Mouse (Mus musculus) hindbrain, embryonic 16.5 days (tissue): ENCODE measurements around the gene Lmln. TPM values are rescaled to one million over a fixed set of nuclear protein-coding genes. Genes with fewer than 3 reads are reported as not detected.

Experiments
- ATAC-seq: fragments of 200-750 bp; cut with Nextera tagmentation; 2 replicates; pipeline ENCODE4 v1.8.0; 2017; ENCODE audit warnings: moderate TSS enrichment, moderate library complexity
- H3K27ac ChIP-seq: fragments of 300-500 bp; sonication (generic); 2 replicates; pipeline ENCODE4 v1.5.1; 2014; ENCODE audit warnings: low read depth, mild to moderate bottlenecking, control low read depth, low read length, moderate library complexity
- H3K27me3 ChIP-seq: fragments of 300-500 bp; sonication (generic); replicated peaks from 2 replicates; pipeline ENCODE4 v1.6.1; 2014; ENCODE audit warnings: low read length; ENCODE audit not compliant: control insufficient read depth, insufficient read depth
- H3K36me3 ChIP-seq: fragments of 300-500 bp; sonication (generic); 2 replicates; pipeline ENCODE4 v1.6.1; 2014; ENCODE audit warnings: mild to moderate bottlenecking, low read length, moderate library complexity, mixed read lengths; ENCODE audit not compliant: control insufficient read depth, insufficient read depth
- H3K4me1 ChIP-seq: fragments of 300-500 bp; sonication (generic); 2 replicates; pipeline ENCODE4 v1.6.1; 2014; ENCODE audit warnings: low read depth, low read length; ENCODE audit not compliant: control insufficient read depth, insufficient read depth
- H3K4me2 ChIP-seq: fragments of 300-500 bp; sonication (generic); 2 replicates; pipeline ENCODE4 v1.6.1; 2014; ENCODE audit warnings: mild to moderate bottlenecking, low read length, control low read depth, moderate library complexity
- H3K4me3 ChIP-seq: fragments of 300-500 bp; sonication (generic); 2 replicates; pipeline ENCODE4 v1.5.1; 2014; ENCODE audit warnings: mild to moderate bottlenecking, low read length, control low read depth, moderate library complexity
- H3K9ac ChIP-seq: fragments of 300-500 bp; sonication (generic); 2 replicates; pipeline ENCODE4 v1.6.1; 2014; ENCODE audit warnings: low read depth, mild to moderate bottlenecking, control low read depth, low read length, moderate library complexity
- H3K9me3 ChIP-seq: fragments of 300-500 bp; sonication (generic); 2 replicates; pipeline ENCODE4 v1.6.1; 2014; ENCODE audit warnings: mild to moderate bottlenecking, low read length, moderate library complexity; ENCODE audit not compliant: control insufficient read depth
- WGBS: fragments of 180-500 bp; shearing (Covaris S2); extraction: QIAGEN DNeasy Blood & Tissue Kit; methylation state at CpG from one replicate; pipeline ENCODE4 v1.1.7; 2014; 5-methylcytosine and 5-hydroxymethylcytosine counted together
- polyA plus RNA-seq: library from polyadenylated mRNA; unstranded; fragments of >200 nt; fragmentation: Nextera tagmentation; extraction: Ambion mirVana; gene quantifications from 2 replicates; pipeline ENCODE4 v1.2.1, GENCODE M21; 2015

The Lmln gene
- polyA plus RNA-seq, 1 experiment from 2014 or later = 4.1 TPM

DNA sequence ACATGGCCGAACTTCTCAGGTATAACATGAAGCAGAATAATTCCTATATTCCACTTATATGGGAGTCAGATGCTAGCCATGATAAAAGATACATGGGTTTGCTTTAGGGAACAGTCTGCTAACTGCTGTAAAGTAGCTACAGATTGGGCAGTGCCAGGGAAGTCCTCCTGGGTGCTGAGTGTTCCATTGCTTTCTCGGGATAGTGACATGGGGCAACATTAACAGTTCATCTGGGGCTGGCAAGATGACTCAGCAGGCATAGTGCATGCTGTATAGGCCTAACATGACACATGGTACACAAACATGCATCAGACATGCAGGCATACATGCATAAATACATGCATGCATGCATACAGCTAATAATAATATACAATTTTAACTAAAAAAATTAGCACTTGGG lies 21.7 kb downstream of the Lmln start:
- Histone ChIP-seq H3K36me3 (peaks cover 3% of the 10 kb centered on the region; the same call in 1 of the 2 replicates), H3K9me3 (no peaks in the 10 kb centered on the region), H3K9ac (no peak overlapping the region), H3K4me3 (no peak overlapping the region), H3K27ac (no peak overlapping the region), H3K27me3 (no peaks in the 10 kb centered on the region), H3K4me1 (no peaks in the 10 kb centered on the region), H3K4me2 (no peak overlapping the region)
- no peak for ATAC-seq
- WGBS = 92% methylated on average over 2 of the region's 2 CpGs

DNA sequence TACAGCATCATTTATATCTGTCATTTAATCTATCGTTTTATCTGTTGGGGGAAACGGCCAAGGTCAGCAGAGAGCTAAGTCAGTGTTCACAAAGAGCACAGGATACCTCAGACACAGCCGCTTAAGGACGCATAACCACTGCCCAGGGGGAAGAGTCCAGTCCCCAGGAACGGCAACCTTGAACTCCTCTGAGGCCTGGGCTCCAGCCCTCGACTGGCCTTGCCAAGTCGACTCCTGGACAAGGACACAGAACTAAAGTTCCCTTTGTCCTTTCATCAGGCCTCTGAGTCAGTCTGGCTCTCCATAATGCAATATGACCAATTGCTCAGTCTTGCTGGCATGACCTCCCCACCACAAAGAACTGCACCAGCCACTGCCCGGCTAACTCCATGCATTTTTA lies 23.3 kb downstream of the Lmln start:
- Histone ChIP-seq H3K4me1 (no peaks in the 10 kb centered on the region), H3K27me3 (no peaks in the 10 kb centered on the region), H3K4me2 (no peak overlapping the region), H3K36me3 (peaks cover 5% of the 10 kb centered on the region; the same call in 1 of the 2 replicates), H3K9me3 (no peaks in the 10 kb centered on the region), H3K27ac (no peak overlapping the region), H3K4me3 (no peak overlapping the region), H3K9ac (no peak overlapping the region)
- no peak for ATAC-seq
- 69% methylated on average over 8 of the region's 8 CpGs for WGBS

DNA sequence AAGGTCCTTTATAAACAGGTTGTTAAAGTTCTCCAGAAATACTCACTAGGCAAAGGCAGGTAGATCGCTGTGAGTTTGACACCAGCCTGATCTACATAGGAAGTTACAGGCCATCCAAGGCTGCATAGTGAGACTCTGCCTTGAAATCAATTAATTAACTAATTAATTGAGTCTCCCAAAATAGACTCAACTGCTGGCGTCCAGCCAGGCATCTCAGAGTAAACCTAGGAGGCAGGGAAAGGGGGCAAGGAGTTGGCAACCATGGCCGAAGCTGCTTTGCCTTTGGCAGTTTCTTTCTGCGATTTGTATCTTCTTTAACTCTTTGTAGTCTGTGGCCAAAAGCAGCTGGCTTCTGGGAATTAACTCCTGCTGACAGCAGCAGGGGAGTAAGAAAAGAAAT lies 51.4 kb downstream of the Lmln start:
- no peaks in the 10 kb centered on the region for H3K27me3 ChIP-seq
- H3K9me3 ChIP-seq = no peaks in the 10 kb centered on the region
- WGBS = 25% methylated on average over 4 of the region's 4 CpGs
- H3K4me2 ChIP-seq = no peak overlapping the region
- no peak for ATAC-seq
- H3K4me3 ChIP-seq = no peak overlapping the region
- H3K4me1 ChIP-seq = no peaks in the 10 kb centered on the region; the same call in 1 of the 2 replicates
- peaks cover 11% of the 10 kb centered on the region for H3K36me3 ChIP-seq
- no peak overlapping the region for H3K9ac ChIP-seq
- H3K27ac ChIP-seq = no peak overlapping the region

DNA sequence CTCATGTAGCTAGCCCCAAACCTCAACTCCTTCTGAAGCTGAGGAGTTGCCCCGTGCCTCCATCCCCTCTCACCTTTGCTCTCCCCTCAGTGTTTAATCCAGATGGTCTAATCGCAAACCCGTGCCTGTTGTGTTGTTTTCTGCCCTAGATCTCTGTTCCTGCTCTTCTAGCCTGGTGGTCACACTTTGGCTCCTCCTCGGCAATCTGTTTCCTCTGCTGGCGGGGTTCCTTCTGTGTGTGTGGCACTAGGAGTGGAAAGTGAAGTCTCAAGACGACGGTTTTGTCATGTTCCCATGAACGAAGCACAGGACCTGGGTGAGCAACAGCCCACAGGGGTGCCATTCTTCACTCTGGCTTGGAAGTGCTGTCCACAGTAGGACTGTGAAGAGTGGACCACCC lies 61.1 kb downstream of the Lmln start:
- H3K4me1 ChIP-seq = no peaks in the 10 kb centered on the region
- H3K36me3 ChIP-seq = peaks cover 20% of the 10 kb centered on the region; the same call in 1 of the 2 replicates
- no peak overlapping the region for H3K4me2 ChIP-seq
- ATAC-seq = 0 out of 2 replicates have a peak, but pooled peaks have one; percentile 20
- H3K27me3 ChIP-seq = no peaks in the 10 kb centered on the region
- no peak overlapping the region for H3K4me3 ChIP-seq
- H3K27ac ChIP-seq = no peak overlapping the region
- H3K9ac ChIP-seq = no peak overlapping the region
- no peaks in the 10 kb centered on the region for H3K9me3 ChIP-seq
- 66% methylated on average over 8 of the region's 8 CpGs for WGBS

DNA sequence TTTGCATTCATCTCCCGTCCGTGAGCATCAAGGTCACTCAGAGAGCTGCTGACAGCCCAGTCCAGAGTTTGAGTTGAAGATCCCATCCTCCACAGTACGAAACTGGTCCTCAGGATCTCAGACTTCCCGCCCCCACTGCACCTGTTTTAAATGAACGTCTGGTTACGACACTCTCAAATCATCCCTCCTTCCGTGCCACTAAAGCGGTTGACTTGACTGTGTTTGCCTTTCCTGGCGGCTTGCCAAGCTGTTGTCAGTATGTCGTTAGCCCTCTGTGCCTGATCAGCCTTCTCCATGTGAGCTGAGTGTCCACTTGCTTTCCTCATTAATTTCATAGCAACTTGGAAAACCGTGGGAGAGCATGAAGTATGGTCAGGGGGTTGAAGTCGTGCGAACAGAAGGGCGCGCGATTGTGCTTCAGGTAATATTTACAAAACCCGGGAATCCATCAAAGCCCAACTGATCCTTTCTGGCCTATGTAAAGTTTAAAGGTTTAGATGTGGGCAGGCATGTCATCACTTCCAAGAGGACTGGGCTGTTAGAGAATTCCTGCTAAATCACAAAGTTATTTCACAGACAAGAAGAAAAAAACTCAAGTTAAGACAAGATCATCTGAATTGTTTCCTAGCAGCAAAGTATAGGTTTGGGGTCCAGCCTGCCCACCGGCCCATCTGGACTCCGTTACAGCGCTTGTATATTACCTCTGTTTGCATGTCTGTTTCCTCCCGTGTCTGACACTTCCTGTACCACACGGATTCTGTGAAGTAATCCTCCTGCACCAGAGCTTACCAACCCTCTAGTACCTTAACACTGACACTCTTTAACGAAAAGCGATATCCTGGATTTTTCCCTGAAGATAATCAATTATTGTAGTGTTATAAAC lies 61.9 kb downstream of the Lmln start:
- 0 out of 2 replicates have a peak, but pooled peaks have one; percentile 14 for ATAC-seq
- Histone ChIP-seq H3K9ac (no peak overlapping the region), H3K4me3 (no peak overlapping the region)

DNA sequence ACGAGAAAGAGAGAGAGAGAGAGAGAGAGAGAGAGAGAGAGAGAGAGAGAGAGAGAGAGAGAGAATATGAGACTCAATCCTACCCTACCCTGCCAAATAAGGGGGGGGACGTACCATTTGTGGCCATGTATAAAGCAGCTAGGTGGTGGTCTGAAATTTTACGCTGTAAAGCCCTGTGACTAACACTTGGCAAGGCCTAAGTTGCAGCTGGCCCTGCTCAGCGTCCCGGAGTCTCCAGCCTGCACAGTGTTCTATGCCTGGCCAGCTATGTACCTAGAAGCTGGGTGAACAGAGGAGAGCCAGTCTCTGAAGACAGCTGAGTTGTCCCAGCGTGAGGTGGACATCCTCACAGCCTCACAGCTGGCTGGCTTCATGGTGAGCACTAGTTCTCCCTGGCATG lies 64.7 kb downstream of the Lmln start:
- H3K36me3 ChIP-seq = peaks cover 15% of the 10 kb centered on the region; the same call in 1 of the 2 replicates
- WGBS = 80% methylated on average over 6 of the region's 6 CpGs
- no peak overlapping the region for H3K27ac ChIP-seq
- no peaks in the 10 kb centered on the region for H3K27me3 ChIP-seq
- peak; percentile 52; the same call in 1 of the 2 replicates for ATAC-seq
- H3K4me1 ChIP-seq = no peaks in the 10 kb centered on the region
- H3K4me3 ChIP-seq = no peak overlapping the region
- H3K9ac ChIP-seq = no peak overlapping the region
- no peak overlapping the region for H3K4me2 ChIP-seq
- H3K9me3 ChIP-seq = no peaks in the 10 kb centered on the region

More for the DNA sequence above, 61.9 kb downstream of the Lmln start:
- no peaks in the 10 kb centered on the region for H3K27me3 ChIP-seq
- H3K4me2 ChIP-seq = no peak overlapping the region
- no peak overlapping the region for H3K27ac ChIP-seq
- 72% methylated on average over 24 of the region's 24 CpGs for WGBS
- no peaks in the 10 kb centered on the region for H3K4me1 ChIP-seq
- peaks cover 18% of the 10 kb centered on the region; the same call in 1 of the 2 replicates for H3K36me3 ChIP-seq
- H3K9me3 ChIP-seq = no peaks in the 10 kb centered on the region

DNA sequence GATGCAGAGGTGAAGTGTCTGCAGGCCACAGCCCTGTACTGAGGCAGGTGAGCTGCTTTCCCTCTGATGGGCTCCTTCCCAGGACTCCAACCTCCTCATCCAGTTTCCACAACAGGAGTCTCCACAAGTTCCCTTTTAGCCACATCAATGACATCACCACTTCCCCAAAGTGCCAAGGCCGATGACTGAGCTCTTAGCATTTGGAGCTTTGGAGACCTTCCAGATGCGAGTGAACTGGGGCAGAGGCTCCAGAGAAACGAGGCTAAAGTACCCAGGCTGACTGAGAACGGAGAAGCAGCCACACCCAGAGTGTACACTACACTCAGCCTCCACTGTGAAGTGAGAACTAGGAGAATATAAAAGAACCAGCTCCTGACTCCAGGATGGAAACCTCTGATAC lies 68.4 kb downstream of the Lmln start:
- WGBS = 48% methylated on average over 4 of the region's 4 CpGs

DNA sequence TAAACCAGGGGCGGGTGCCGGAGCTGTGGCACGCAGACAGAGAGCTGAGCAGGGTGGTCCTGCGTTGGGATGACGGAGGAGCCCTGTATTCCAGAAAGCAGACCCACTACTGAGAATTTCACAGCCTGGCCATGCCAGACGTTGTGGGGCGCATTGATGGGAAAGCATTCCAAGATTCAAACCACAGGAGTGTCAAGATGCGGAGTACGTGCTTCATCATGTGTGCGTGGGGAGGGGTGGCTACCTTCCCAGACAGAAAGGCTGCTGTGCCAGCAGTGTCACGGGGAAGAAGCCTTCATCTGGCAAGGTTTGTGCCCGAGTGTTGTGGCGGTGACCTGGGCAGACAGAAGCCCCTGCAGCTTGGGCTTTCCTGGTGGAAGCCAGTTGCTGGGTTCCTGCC lies 70.9 kb downstream of the Lmln start:
- Histone ChIP-seq H3K4me2 (no peak overlapping the region), H3K27ac (no peak overlapping the region), H3K9ac (no peak overlapping the region), H3K36me3 (no peaks in the 10 kb centered on the region), H3K4me1 (no peaks in the 10 kb centered on the region), H3K9me3 (no peaks in the 10 kb centered on the region), H3K27me3 (no peaks in the 10 kb centered on the region), H3K4me3 (no peak overlapping the region)
- 74% methylated on average over 13 of the region's 13 CpGs for WGBS
- no peak for ATAC-seq

More for the DNA sequence above, 68.4 kb downstream of the Lmln start:
- H3K27ac ChIP-seq = no peak overlapping the region
- no peaks in the 10 kb centered on the region for H3K36me3 ChIP-seq
- H3K4me2 ChIP-seq = no peak overlapping the region
- no peak for ATAC-seq
- no peak overlapping the region for H3K9ac ChIP-seq
- H3K4me3 ChIP-seq = no peak overlapping the region
- H3K4me1 ChIP-seq = no peaks in the 10 kb centered on the region
- H3K27me3 ChIP-seq = no peaks in the 10 kb centered on the region
- H3K9me3 ChIP-seq = no peaks in the 10 kb centered on the region

DNA sequence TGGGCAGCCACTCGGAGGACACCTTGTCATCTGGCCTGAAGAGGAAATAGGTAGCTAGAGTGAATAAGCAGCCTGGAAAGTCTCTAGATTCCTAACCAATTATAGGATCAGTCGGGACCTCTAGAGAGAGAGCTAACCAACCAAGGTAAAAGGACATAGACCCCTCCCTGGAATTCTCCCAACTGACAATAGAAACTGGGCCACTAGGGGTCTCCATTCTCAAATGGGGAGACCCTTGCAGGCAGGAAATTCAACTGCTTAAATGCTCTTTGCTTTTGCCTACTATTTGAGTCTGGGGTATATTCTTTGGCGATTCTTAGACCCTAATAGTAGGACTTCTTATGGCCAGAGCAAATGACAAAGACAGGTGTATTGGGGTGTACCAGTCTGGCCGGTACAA lies 72.8 kb downstream of the Lmln start:
- H3K9me3 ChIP-seq = no peaks in the 10 kb centered on the region
- H3K4me2 ChIP-seq = no peak overlapping the region
- no peaks in the 10 kb centered on the region for H3K4me1 ChIP-seq
- no peak overlapping the region for H3K9ac ChIP-seq
- no peaks in the 10 kb centered on the region for H3K36me3 ChIP-seq
- ATAC-seq = no peak
- H3K27me3 ChIP-seq = no peaks in the 10 kb centered on the region
- no peak overlapping the region for H3K27ac ChIP-seq
- 62% methylated on average over 4 of the region's 4 CpGs for WGBS
- no peak overlapping the region for H3K4me3 ChIP-seq
